Mouse (Mus musculus): ENCODE measurements around the gene Ogfod3. TPM values are rescaled to one million over a fixed set of nuclear protein-coding genes. Genes with fewer than 3 reads are reported as not detected.

Ogfod3 gene
- 30.4 and 30.5 TPM in 2 replicates for polyA plus RNA-seq (2015; fragmentation: Nextera tagmentation; extraction: Ambion mirVana)

DNA sequence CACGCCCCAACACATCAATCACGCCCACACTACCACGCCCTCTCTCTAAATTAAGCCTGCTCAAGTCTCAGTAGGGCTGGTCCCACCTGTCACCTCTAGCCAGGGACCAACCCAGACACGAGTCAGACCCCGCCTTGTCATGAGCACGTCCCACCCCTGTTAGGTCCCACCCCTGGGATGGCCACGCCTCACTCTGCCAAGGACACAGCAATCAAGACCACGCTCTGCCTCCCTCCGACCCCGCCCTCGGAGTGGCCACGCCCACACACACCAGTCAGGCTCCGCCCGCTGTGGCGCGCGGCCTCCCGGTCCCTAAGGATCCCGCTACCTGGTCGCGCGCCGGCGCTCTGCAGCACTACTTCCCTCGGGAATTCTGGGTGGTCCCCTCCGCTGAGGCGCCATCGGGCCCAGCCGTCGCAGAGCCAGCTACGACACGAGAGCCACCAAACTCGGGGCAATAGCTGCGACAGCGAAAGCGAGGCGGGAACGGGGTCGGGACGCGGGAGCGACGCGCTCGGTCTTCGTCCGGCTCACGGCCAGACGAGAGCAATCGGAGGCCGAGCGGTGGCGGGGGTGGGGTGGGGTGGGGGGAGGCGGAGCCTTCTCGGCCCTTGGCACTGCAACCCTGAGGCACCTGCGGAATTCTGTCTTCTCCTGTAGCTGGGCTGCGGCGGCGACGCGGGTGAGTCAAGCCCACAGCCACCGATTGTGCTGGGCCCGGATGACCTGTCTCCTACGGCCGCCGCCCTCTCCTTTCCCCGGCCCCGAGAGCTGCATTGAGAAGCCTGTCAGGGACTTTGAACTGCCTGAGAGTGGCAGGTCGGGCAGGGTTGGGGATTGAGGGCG is at the start of gene Ogfod3, which contains the start of gene Hexdc:
TSS of gene Ogfod3 (minus strand) at position 551 of the 846 bp plus-strand sequence.
TSS of gene Hexdc (plus strand) at position 273 of the 846 bp plus-strand sequence.
- Histone ChIP-seq H3K27me3 (replicated peaks) (no peaks in the 10 kb centered on the region), H3K4me1 (peaks cover 14% of the 10 kb centered on the region), H3K27ac (peak within 1 kb of the TSS; percentile 90), H3K36me3 (peaks cover 4% of the 10 kb centered on the region; the same call in 1 of the 2 replicates), H3K4me2 (peak within 1 kb of the TSS; percentile 86), H3K9me3 (no peaks in the 10 kb centered on the region), H3K4me3 (replicated peaks) (peak within 1 kb of the TSS; percentile 78), H3K9ac (peak within 1 kb of the TSS; percentile 77)
- under 1% methylated on average over 70 of the region's 70 CpGs for WGBS
- peak; percentile 99 for ATAC-seq (ENCODE audit: insufficient read depth, low FRiP score, low read depth)

DNA sequence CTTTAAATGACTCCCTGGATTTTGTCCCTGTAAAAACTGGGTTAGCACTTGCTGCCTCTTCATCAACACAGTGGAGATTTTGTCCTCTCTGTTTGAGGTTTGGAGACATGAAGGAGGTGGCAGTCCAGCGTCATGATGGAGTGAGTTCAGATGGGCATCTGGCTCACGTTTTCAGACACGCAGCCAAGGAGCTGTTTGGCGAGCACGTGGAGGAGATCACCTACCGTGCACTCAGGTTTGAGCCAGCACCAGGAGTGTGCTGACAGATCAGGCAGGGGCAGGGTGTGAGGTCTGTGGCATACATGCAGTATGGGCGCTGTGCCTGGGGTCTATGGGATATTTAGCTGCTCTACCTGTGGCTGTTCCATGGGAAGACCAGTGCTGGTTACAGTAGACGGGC is 45.7 kb upstream of the Ogfod3 start:
- Histone ChIP-seq H3K9me3 (no peaks in the 10 kb centered on the region), H3K9ac (no peak overlapping the region), H3K4me1 (no peaks in the 10 kb centered on the region), H3K27ac (no peak overlapping the region), H3K4me3 (replicated peaks) (no peak overlapping the region), H3K36me3 (peaks cover 69% of the 10 kb centered on the region), H3K4me2 (no peak overlapping the region), H3K27me3 (replicated peaks) (no peaks in the 10 kb centered on the region)
- no peak for ATAC-seq (ENCODE audit: insufficient read depth, low FRiP score, low read depth)
- 88% methylated on average over 8 of the region's 8 CpGs for WGBS

DNA sequence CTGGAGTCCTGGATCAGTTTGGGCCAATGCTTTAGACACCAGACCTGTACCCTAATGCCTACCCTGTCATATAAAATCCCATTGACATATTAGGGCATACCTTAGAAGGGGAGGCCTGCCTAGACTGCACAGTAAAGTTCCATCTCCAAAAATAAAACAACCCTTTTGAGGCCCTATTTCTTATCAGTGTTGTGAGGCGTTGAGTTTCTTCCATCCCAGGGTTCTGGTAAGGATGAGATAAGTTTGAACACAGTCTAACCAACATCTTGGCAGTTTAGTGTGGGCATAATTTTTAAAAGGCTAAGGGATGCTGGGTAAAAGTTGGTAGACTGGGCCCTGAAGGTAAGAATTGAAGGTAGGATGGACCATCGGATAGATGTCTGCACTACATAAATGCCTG is 35.2 kb upstream of the Ogfod3 start:
- no peak overlapping the region for H3K9ac ChIP-seq
- no peak overlapping the region for H3K4me2 ChIP-seq
- no peak overlapping the region for H3K4me3 ChIP-seq (replicated peaks)
- ATAC-seq (ENCODE audit: insufficient read depth, low FRiP score, low read depth) = no peak
- no peaks in the 10 kb centered on the region for H3K9me3 ChIP-seq
- H3K27ac ChIP-seq = no peak overlapping the region
- H3K36me3 ChIP-seq = peaks cover 27% of the 10 kb centered on the region
- 84% methylated on average over 2 of the region's 2 CpGs for WGBS
- no peaks in the 10 kb centered on the region for H3K27me3 ChIP-seq (replicated peaks)
- peaks cover 9% of the 10 kb centered on the region; the same call in 1 of the 2 replicates for H3K4me1 ChIP-seq

DNA sequence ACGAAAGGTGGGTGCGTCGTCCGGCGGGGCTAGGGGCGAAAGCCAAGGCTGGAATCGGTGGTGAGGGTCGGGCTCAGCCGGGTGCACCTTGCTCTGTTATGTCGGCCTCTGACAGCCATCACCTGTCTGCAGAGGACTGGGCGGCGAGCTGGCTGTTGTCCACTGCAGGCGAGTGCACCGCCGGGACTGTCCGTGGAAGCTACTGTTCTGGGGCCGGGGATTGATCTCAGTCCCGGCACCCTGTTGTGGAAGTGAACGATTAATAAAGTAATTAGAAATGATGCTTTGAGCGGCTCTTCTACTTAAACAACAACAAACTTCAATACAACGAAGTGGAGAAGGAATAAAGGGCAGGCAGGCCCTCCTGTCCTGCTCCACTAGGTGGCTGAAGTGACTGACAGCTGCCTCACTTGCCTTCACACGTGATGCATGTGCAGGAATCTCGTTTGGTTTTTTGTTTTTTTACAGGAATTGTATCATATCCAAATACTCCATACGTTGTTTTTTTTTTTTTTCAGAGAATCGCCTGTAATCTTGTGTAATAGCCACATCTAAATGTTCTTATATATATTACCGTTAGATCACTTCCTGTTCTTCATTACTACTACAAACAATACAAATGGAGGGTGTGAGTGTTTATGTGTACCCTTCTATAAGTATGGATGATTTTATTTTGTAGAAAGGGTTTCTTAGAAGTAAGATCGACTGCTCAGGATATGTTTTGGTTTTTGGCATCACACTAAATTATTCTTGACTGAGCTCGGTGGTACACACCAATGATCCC is 33.0 kb upstream of the Ogfod3 start:
- Histone ChIP-seq H3K4me3 (replicated peaks) (peak overlapping the region; percentile 83), H3K4me1 (peaks cover 9% of the 10 kb centered on the region; the same call in 1 of the 2 replicates), H3K9ac (peak overlapping the region; percentile 74), H3K4me2 (peak overlapping the region; percentile 55), H3K27ac (peak overlapping the region; percentile 95), H3K9me3 (no peaks in the 10 kb centered on the region), H3K27me3 (replicated peaks) (no peaks in the 10 kb centered on the region), H3K36me3 (peaks cover 15% of the 10 kb centered on the region; the same call in 1 of the 2 replicates)
- ATAC-seq (ENCODE audit: insufficient read depth, low FRiP score, low read depth) = peak; percentile 24
- WGBS = 3% methylated on average over 28 of the region's 28 CpGs

DNA sequence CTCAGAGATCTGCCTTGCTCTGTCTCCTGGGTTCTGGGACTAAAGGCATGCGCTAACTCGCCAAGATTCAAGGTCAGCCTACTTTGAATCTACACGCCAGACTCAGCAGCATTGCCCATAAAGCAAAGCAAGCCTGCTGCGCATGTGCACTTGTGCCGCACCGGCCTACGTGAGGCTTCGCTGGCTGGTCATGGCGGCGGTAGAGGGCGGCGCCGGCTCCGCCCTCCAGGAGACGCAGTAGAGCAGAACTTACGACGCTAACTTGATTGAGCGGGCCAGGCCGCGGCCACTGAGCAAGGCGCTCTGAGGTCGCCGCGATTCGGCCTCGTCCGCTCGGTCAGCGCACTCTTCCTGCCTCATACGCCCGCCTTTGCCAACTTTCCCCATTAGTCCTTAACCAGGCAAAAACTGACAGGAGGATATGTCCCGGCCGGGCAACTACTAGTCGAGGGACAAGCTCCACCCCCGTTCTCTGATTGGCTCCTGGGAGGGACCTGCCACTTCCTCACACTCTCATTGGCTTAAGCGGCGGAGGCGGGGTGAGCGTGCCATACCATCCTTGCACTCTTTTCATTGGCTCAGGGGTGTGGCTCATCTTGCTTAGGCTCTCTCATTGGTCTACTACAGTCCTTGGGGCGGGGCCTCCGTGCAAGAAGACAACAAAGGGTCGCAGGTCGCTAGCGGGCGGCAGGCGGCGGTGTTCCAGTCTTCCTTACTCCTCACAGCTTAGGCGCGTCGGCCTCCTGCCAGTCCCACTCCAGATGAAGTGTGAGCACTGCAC is 32.2 kb upstream of the Ogfod3 start, which contains the start of gene Narf:
TSS of gene Narf (plus strand) at position 690 of the 781 bp plus-strand sequence.
- H3K27me3 ChIP-seq (replicated peaks) = no peaks in the 10 kb centered on the region

DNA sequence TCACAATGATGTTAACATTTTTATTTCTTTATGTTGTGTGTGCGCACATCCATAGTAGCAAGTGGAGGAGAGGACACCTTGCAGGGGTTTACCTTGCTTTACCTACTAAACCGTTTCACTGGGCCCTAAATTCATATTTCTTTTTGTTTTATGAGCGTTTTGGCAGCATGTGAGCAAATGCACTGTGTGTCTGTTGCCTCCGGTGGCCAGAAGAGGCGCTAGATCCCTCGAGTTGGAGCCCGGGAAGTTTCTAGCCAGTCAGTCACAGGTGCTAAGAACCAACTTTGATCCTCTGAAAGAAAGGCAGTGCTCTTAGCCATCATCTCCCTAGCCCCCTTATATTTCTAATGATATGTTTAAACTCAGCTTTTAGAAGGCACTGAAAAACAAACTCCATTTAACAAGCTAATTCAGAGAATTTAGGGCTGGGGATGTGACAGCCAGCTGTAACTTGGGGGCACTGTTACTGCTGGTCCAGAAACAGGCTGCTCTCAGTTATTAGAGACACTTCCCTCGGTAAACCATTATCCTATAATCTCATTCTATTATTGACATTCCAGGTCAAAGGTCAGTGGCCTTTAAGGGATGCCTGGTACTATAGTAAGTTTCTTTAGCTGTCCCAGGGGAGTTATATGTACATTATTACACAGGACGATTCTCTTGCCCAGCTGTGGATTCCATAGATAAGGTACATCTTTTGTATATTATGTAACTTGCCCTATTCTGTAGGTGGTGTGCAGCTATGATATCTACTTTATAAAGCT is 31.1 kb upstream of the Ogfod3 start:
- H3K36me3 ChIP-seq = peaks cover 9% of the 10 kb centered on the region; the same call in 1 of the 2 replicates
- no peak overlapping the region for H3K9ac ChIP-seq
- H3K4me1 ChIP-seq = peaks cover 9% of the 10 kb centered on the region; the same call in 1 of the 2 replicates
- 28% methylated on average over 9 of the region's 9 CpGs for WGBS
- H3K4me3 ChIP-seq (replicated peaks) = no peak overlapping the region
- H3K27ac ChIP-seq = peak overlapping the region; percentile 99
- peak overlapping the region; percentile 42 for H3K4me2 ChIP-seq
- no peak for ATAC-seq (ENCODE audit: insufficient read depth, low FRiP score, low read depth)
- H3K9me3 ChIP-seq = no peaks in the 10 kb centered on the region
- H3K27me3 ChIP-seq (replicated peaks) = no peaks in the 10 kb centered on the region

More for the DNA sequence above, 32.2 kb upstream of the Ogfod3 start, which contains the start of gene Narf:
- peaks cover 9% of the 10 kb centered on the region; the same call in 1 of the 2 replicates for H3K36me3 ChIP-seq
- peak within 1 kb of the TSS; percentile 99 for H3K27ac ChIP-seq
- H3K9me3 ChIP-seq = no peaks in the 10 kb centered on the region
- ATAC-seq (ENCODE audit: insufficient read depth, low FRiP score, low read depth) = peak; percentile 98
- WGBS = under 1% methylated on average over 50 of the region's 50 CpGs
- H3K9ac ChIP-seq = peak within 1 kb of the TSS; percentile 74
- H3K4me3 ChIP-seq (replicated peaks) = peak within 1 kb of the TSS; percentile 83
- H3K4me2 ChIP-seq = peak within 1 kb of the TSS; percentile 55
- H3K4me1 ChIP-seq = peaks cover 9% of the 10 kb centered on the region; the same call in 1 of the 2 replicates

DNA sequence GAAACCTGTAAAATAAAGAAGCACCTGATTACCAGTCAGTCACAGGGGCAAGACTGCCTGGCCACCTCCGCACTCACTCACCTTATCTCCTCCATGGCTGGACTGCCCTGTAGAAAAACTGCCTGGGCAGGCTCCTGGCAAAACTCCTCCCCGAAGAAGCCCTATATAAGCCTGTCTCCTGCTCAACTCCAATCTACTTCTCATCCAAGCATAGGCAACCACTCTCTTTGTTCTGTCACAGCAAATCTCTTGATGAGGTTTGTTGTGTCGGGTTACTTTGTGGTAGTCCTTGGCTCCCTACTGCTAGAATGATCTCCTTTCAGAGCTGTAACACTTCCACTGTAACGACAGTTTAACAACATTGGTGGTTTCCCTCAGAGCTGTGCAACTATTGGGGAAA is 28.2 kb upstream of the Ogfod3 start:
- Histone ChIP-seq H3K4me1 (peaks cover 10% of the 10 kb centered on the region), H3K9me3 (no peaks in the 10 kb centered on the region), H3K27ac (0 out of 2 replicates have a peak overlapping the region, but pooled peaks have one; percentile 12), H3K36me3 (no peaks in the 10 kb centered on the region), H3K9ac (no peak overlapping the region), H3K4me3 (replicated peaks) (no peak overlapping the region), H3K27me3 (replicated peaks) (no peaks in the 10 kb centered on the region), H3K4me2 (no peak overlapping the region)
- ATAC-seq (ENCODE audit: insufficient read depth, low FRiP score, low read depth) = no peak
- 34% methylated on average over 4 of the region's 4 CpGs for WGBS

DNA sequence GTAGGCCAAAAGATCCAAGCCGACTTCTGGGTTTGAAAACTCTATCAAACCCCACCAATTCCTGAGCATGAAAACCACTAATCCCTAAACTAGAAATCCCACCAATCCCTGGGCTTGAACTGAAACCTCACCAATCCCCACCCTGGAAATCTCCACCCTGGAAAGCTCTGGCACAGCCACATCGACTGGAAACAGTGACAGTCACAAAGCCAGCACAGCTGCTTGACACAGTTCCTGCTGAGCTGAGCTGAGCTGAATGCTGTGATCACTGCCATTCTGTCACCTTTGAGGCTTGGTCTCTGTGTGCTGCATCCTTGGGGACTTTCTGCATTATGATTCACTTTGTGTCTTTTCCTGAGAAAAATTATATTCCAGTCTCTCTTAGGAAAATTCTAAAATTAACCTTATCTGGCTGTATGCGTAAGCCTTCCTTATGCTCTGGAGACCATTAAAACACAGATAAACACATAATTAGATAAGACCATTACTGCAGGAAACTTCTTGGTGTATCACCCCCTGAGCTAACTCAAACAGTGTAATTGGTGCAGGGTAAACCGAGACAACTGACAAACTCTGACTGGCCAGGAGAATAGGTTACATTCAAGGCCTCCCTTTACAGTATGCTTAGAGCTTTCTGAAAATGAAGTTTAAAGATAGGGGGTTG is 27.2 kb upstream of the Ogfod3 start:
- Histone ChIP-seq H3K4me1 (peaks cover 12% of the 10 kb centered on the region), H3K9ac (no peak overlapping the region), H3K4me3 (replicated peaks) (no peak overlapping the region), H3K27me3 (replicated peaks) (no peaks in the 10 kb centered on the region), H3K27ac (peak overlapping the region; percentile 36; the same call in 1 of the 2 replicates), H3K36me3 (0 out of 2 replicates have a peak, but pooled peaks cover 4% of the 10 kb centered on the region), H3K4me2 (no peak overlapping the region), H3K9me3 (no peaks in the 10 kb centered on the region)
- ATAC-seq (ENCODE audit: insufficient read depth, low FRiP score, low read depth) = no peak
- WGBS = 50% methylated on average over 4 of the region's 4 CpGs

DNA sequence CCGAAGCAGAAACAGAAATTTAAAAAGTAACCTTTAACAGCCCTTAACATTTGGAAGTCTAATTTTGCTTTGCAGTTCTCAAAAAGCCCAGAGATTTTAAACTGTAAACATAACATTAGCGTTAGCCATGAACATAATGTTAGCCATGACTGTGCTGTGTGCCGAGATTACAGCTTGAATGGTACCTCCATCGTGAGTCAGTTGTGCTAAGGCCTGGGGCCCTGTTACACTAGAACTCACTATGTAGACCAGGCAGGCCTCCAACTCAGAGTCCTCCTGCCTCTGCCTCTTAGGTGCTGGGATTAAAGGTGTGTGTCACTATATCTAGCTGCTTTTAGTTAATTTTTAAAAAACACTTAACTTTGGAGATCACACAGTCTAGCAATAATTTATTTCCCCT is 26.7 kb upstream of the Ogfod3 start:
- WGBS = 68% methylated on average over 4 of the region's 4 CpGs
- Histone ChIP-seq H3K9ac (no peak overlapping the region), H3K4me1 (peaks cover 12% of the 10 kb centered on the region), H3K4me3 (replicated peaks) (no peak overlapping the region), H3K9me3 (no peaks in the 10 kb centered on the region), H3K4me2 (no peak overlapping the region), H3K36me3 (0 out of 2 replicates have a peak, but pooled peaks cover 4% of the 10 kb centered on the region), H3K27me3 (replicated peaks) (no peaks in the 10 kb centered on the region), H3K27ac (0 out of 2 replicates have a peak overlapping the region, but pooled peaks have one; percentile 36)
- no peak for ATAC-seq (ENCODE audit: insufficient read depth, low FRiP score, low read depth)

DNA sequence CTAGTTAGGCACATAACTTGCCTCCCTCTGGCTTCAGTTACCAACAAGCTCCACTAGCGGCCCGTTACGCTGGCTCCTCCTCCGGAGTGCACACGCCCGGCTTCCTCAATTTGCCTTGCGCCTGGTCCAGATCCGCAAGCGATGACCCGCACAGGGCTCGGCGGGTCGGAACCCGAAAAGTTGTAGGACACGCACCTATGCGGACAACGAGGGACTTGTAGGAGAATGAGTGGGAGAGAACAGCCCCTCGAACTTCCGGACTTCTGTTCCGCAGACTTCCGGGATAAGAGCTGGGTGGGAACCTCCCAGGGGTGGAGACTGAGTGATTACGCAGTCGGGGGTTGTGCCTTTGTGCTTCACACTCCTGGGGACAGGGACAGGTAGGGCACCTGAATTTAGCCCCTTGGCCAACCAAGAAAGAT is 24.5 kb upstream of the Ogfod3 start, which contains the start of gene Cybc1:
TSS of gene Cybc1 (minus strand) at position 305 of the 422 bp plus-strand sequence.
- under 1% methylated on average over 23 of the region's 23 CpGs for WGBS

More for the DNA sequence above, 24.5 kb upstream of the Ogfod3 start, which contains the start of gene Cybc1:
- ATAC-seq (ENCODE audit: insufficient read depth, low FRiP score, low read depth) = peak; percentile 87
- Histone ChIP-seq H3K27me3 (replicated peaks) (no peaks in the 10 kb centered on the region), H3K9me3 (no peaks in the 10 kb centered on the region), H3K36me3 (peaks cover 20% of the 10 kb centered on the region), H3K4me2 (peak within 1 kb of the TSS; percentile 65), H3K9ac (peak within 1 kb of the TSS; percentile 53), H3K4me1 (peaks cover 12% of the 10 kb centered on the region), H3K4me3 (replicated peaks) (peak within 1 kb of the TSS; percentile 79), H3K27ac (peak within 1 kb of the TSS; percentile 86)

Data from stomach, embryonic 15.5 days (tissue).